Mouse (Mus musculus) cerebellum, adult 2 months (tissue): ENCODE data around the gene Ankra2. TPM values are rescaled to one million over a fixed set of nuclear protein-coding genes. Genes with fewer than 3 reads are reported as not detected.

Source experiments
- DNase-seq, 2 experiments: peaks; one replicate each; pipeline ENCODE4 v3.0.0; 2021
- H3K27ac ChIP-seq: fragments of 200-500 bp; 2 replicates; pipeline ENCODE4 v1.5.1; 2012; ENCODE audit warnings: low read length, control low read depth, inconsistent platforms; ENCODE audit not compliant: insufficient read depth
- H3K27me3 ChIP-seq: fragments of 200-500 bp; 2 replicates; pipeline ENCODE4 v1.6.1; 2012; ENCODE audit warnings: inconsistent platforms, mild to moderate bottlenecking, low read length, moderate library complexity; ENCODE audit not compliant: control insufficient read depth, insufficient read depth
- H3K4me1 ChIP-seq: fragments of 200-500 bp; 2 replicates; pipeline ENCODE4 v1.6.1; 2011; ENCODE audit warnings: low read length; ENCODE audit not compliant: control insufficient read depth, insufficient read depth
- H3K4me3 ChIP-seq: fragments of 200-500 bp; replicated peaks from 2 replicates; pipeline ENCODE3; 2011; ENCODE audit warnings: mild to moderate bottlenecking, low read depth, low read length, control low read depth; ENCODE audit not compliant: insufficient read depth
- CTCF ChIP-seq: fragments of 200-500 bp; IDR thresholded peaks from 2 replicates; pipeline ENCODE4 v1.5.1; 2011; ENCODE audit warnings: low read depth, mild to moderate bottlenecking, control low read depth, low read length, moderate library complexity, borderline replicate concordance; ENCODE audit not compliant: insufficient read depth
- POLR2A ChIP-seq: fragments of 200-500 bp; IDR thresholded peaks from 2 replicates; pipeline ENCODE4 v1.6.1; 2011; ENCODE audit warnings: low read length, control low read depth, borderline replicate concordance; ENCODE audit not compliant: insufficient read depth
- WGBS: fragments of 180-500 bp; shearing (Covaris S2); methylation state at CpG from one replicate; pipeline ENCODE4 v1.1.7; 2018; 5-methylcytosine and 5-hydroxymethylcytosine counted together
- polyA plus RNA-seq: library from polyadenylated mRNA; depleted of rRNA; stranded (reverse); fragments of >200 nt; gene quantifications from 2 replicates; pipeline ENCODE4 v1.2.3, GENCODE M21; 2012; rRNA removed

Gene Ankra2
- polyA plus RNA-seq, 1 experiment = 42.9 TPM

DNA sequence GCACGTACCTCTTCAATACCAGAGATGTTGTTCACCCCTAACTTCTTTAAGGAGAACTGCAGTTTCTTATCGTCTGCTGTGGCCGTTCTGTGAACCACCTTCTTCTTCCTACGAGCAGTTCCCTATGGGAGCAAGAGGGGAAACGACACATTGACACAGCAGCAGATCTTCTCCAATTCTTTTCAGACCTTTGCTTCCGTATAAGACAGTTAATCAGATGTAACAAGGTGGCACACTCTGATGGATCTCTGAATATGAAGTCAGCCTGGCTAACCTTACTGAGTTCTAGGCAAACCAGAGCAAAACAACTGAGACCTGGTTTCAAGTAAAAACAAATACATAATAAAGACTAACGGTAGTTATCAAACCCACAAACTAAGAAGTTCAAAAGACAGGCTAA, 50.8 kb downstream of the Ankra2 start:
- Histone ChIP-seq H3K4me1 (no peaks in the 10 kb centered on the region), H3K27ac (no peak overlapping the region), H3K4me3 (no peak overlapping the region), H3K27me3 (no peaks in the 10 kb centered on the region)
- WGBS = 68% methylated on average over 7 of the region's 7 CpGs
- DNase-seq = no peak
- no peak for TF ChIP-seq POLR2A
- no peak for TF ChIP-seq CTCF

DNA sequence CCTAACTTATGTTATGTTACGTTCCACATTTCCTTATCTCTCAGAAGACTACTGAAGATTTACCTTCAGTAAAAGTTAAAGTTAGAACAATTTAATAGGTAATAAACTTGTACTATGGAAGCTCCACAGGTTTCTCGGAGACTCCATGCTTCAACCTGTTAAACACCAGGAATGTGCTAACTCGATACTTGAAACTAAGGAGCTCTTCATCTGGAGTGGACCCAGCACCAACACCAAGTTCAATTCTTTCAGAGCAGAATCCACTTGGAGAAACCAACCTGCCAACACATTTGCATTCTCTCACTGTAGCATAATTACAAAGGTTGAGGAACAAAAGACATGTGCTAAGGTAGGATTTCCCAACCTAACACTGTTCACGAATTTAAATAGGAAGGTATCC, 52.2 kb downstream of the Ankra2 start:
- Histone ChIP-seq H3K27me3 (no peaks in the 10 kb centered on the region), H3K4me3 (no peak overlapping the region), H3K4me1 (no peaks in the 10 kb centered on the region), H3K27ac (no peak overlapping the region)
- DNase-seq = no peak
- WGBS = 56% methylated on average over 4 of the region's 4 CpGs
- no peak for TF ChIP-seq POLR2A
- TF ChIP-seq CTCF = no peak

DNA sequence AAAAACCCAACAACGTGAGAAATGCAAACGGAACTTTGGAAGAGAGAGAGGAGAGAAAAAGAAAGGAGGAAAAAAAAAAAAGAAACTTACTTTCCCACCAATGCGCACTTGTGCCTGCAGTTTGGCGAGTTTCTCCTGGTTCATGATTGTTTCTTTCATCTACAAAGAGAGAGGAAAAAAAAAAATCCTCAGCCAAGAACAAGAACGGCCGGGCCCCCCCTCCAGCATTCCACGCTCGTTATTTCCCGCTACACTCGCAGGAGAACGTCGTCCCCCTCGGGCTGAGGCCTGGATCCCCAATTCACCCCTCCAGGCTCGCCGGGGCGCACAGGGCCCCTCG, 53.2 kb downstream of the Ankra2 start:
- under 1% methylated on average over 17 of the region's 17 CpGs for WGBS
- peak overlapping the region; percentile 77 for H3K4me3 ChIP-seq
- no peaks in the 10 kb centered on the region for H3K4me1 ChIP-seq
- no peak overlapping the region for H3K27ac ChIP-seq
- no peaks in the 10 kb centered on the region for H3K27me3 ChIP-seq
- no peak for DNase-seq
- TF ChIP-seq POLR2A = no peak
- TF ChIP-seq CTCF = no peak

DNA sequence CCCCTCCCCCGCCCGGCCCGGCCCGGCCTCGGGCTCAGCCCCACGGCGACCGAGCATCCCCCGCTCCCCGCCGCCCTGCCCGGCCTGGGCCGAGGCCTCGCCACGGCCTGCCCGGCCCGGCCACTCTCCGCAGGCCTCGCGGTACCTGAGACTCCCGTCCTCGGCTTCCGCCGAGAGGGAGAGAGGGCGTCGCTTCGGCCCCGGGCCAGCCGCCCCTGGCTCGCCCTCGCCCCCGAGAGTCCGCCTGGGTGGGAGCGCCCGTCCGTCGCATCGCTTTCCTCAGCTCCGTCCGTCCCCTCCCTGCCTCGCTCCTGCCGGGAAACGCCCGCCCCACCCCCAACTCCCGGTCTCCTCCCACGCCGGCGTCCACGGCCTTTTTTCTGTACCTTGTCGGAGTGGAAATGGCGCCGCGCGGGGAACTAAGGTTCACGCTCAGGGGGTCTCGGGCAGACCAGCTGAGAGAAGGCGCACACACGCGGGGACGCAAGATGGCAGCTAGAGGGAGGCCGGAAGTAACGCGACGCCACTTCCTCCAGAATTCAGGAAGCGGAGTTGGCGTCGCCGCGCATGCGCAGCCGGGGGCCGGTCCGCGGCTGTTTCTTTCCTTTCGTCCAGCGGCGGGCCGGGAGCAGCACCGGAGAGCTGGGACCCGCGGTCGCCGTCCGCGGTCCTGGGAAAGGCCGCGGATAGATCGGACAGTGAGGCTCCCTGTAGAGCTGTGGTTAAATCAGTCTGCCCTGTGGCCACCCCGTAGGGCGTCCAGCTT, 53.8 kb downstream of the Ankra2 start, which contains the start of gene Btf3:
Btf3 (minus strand) TSS at position 527 of the 766 bp plus-strand sequence.
- H3K4me3 ChIP-seq = peak within 1 kb of the TSS; percentile 77
- no peaks in the 10 kb centered on the region for H3K4me1 ChIP-seq
- TF ChIP-seq CTCF = no peak
- peak; percentile 54; the same call in 1 of the 2 replicates for TF ChIP-seq POLR2A
- DNase-seq = peak; percentile 94
- peak within 1 kb of the TSS; percentile 67 for H3K27ac ChIP-seq
- WGBS = under 1% methylated on average over 79 of the region's 90 CpGs
- no peaks in the 10 kb centered on the region for H3K27me3 ChIP-seq

DNA sequence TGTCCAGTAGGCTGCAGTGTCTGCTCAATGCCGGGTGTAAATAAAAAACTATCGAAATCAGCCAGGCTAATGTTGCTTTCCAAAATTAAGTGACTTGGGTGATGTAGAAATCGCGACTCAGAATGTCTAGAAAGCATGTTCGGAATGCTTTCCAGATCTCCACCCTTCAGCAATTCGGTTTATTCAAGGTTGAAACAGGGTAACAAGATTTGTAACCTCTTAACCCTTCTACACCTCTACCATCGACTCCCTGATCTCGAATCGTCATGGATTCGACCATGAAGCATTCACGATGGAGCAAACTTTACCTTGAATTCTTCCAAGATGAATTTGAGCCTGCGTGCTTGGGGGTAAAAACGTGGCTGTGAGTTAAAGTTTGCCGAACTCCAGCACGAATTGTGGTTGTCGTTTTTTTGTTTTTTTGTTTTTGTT, 54.4 kb downstream of the Ankra2 start:
- Histone ChIP-seq H3K4me1 (no peaks in the 10 kb centered on the region), H3K27ac (peak overlapping the region; percentile 67), H3K27me3 (no peaks in the 10 kb centered on the region), H3K4me3 (peak overlapping the region; percentile 77)
- 1% methylated on average over 16 of the region's 16 CpGs for WGBS
- TF ChIP-seq POLR2A (no peak), CTCF (no peak)
- DNase-seq = no peak

DNA sequence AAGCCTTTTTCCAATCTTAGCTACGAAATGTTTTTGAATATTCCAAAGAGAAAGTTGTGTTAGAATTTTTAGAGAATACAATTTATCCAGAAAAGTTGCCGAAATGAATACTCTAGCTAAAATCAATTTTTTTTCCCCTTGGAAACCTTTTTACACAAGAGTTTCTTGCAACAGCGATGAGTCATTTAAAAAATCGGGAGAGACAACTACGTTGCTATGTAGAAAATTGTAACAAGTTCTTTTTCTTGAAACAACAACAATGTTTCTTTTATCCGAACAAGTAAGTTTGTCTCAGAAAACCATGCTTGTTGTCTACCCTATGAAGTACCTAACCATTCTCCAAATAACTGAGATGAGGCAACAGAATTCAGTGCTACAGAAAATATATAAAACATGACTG, 55.0 kb downstream of the Ankra2 start:
- Histone ChIP-seq H3K27me3 (no peaks in the 10 kb centered on the region), H3K27ac (no peak overlapping the region), H3K4me1 (no peaks in the 10 kb centered on the region), H3K4me3 (no peak overlapping the region)
- DNase-seq = no peak
- no peak for TF ChIP-seq POLR2A
- WGBS = 83% methylated on average over 6 of the region's 6 CpGs

Other genes starting within 250 kb of the Ankra2 start
- 6.5 and 8.7 TPM in 2 replicates for gene Arhgef28, start 56.6 kb upstream of the Ankra2 start, polyA plus RNA-seq
- 19.2 and 19.8 TPM in 2 replicates for gene Utp15, start within 50 bp of the Ankra2 start, polyA plus RNA-seq
- gene Gm21976, start 16.8 kb downstream of the Ankra2 start, polyA plus RNA-seq = not detected in 2 replicates
- gene Btf3, start 53.9 kb downstream of the Ankra2 start, polyA plus RNA-seq = 426 and 441 TPM in 2 replicates
- gene Foxd1, start 91.2 kb downstream of the Ankra2 start, polyA plus RNA-seq = 0.49 and 0.73 TPM in 2 replicates
- 0.34 and 1.1 TPM in 2 replicates for gene Gm10320, start 228.9 kb downstream of the Ankra2 start, polyA plus RNA-seq